Mouse (Mus musculus): ENCODE data around the gene Psg22. TPM values are rescaled to one million over a fixed set of nuclear protein-coding genes. Genes with fewer than 3 reads are reported as not detected.

Psg22 gene
- polyA plus RNA-seq (2014; fragmentation: Illumina TruSeq; extraction: RNeasy Lipid Tissue Mini Kit (QIAGEN cat#74804); ENCODE audit: low read depth, low replicate concordance): not detected

DNA sequence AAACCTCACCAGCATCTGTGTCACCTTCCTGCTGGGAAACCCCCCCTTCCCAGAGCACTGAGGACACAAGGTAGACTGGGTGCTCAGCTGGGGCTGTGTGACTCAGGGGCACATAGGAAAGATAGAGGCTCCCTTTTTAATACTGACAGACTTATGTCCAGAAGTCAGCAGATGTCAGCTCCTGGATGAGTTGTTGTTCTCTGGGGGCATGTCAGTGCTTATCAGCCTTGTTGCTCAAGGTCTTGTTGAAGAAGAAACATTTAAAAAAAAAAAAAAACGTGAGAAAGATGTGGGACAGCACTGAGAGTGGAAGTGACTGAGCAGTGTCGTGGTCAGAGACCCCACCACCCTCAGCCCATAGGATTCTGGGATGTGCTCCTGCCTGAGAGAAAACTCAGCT, at the start of gene Psg22:
Psg22 (plus strand) TSS at position 301 of the 400 bp plus-strand sequence.

DNA sequence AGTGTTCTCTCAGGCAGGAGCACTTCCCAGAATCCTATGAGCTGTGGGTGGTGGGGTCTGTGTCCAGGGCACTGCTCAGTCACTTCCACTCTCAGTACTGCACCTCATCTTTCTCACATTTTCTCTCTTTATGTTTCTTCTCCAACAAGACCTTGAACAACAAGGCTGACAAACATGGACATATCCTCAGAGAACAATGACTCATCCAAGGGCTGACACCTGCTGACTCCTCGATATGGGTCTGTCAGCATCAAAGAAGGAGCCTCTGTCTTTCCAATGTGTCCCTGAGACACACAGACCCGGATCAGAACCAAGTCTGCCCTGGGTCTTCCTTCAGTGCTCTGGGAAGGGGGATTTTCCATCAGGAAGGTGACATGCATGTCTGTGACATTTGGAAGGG, 31.8 kb upstream of the Psg22 start, which contains the start of gene Psg20:
Psg20 (minus strand) TSS at position 101 of the 400 bp plus-strand sequence.

Other genes starting within 250 kb of the Psg22 start
- gene Psg26, start 233.9 kb upstream of the Psg22 start, polyA plus RNA-seq (2014; fragmentation: Illumina TruSeq; extraction: RNeasy Lipid Tissue Mini Kit (QIAGEN cat#74804); ENCODE audit: low read depth, low replicate concordance): not detected
- not detected for gene Psg25, start 185.8 kb upstream of the Psg22 start, polyA plus RNA-seq (2014; fragmentation: Illumina TruSeq; extraction: RNeasy Lipid Tissue Mini Kit (QIAGEN cat#74804); ENCODE audit: low read depth, low replicate concordance)
- not detected for gene Psg27, start 150.8 kb upstream of the Psg22 start, polyA plus RNA-seq (2014; fragmentation: Illumina TruSeq; extraction: RNeasy Lipid Tissue Mini Kit (QIAGEN cat#74804); ENCODE audit: low read depth, low replicate concordance)
- gene Psg23, start 101.6 kb upstream of the Psg22 start, polyA plus RNA-seq (2014; fragmentation: Illumina TruSeq; extraction: RNeasy Lipid Tissue Mini Kit (QIAGEN cat#74804); ENCODE audit: low read depth, low replicate concordance): not detected
- not detected for gene Psg21, start 61.4 kb upstream of the Psg22 start, polyA plus RNA-seq (2014; fragmentation: Illumina TruSeq; extraction: RNeasy Lipid Tissue Mini Kit (QIAGEN cat#74804); ENCODE audit: low read depth, low replicate concordance)
- gene Psg20, start 31.9 kb upstream of the Psg22 start, polyA plus RNA-seq (2014; fragmentation: Illumina TruSeq; extraction: RNeasy Lipid Tissue Mini Kit (QIAGEN cat#74804); ENCODE audit: low read depth, low replicate concordance): not detected
- gene Psg19, start 80.4 kb downstream of the Psg22 start, polyA plus RNA-seq (2014; fragmentation: Illumina TruSeq; extraction: RNeasy Lipid Tissue Mini Kit (QIAGEN cat#74804); ENCODE audit: low read depth, low replicate concordance): not detected
- gene Psg17, start 103.5 kb downstream of the Psg22 start, polyA plus RNA-seq (2014; fragmentation: Illumina TruSeq; extraction: RNeasy Lipid Tissue Mini Kit (QIAGEN cat#74804); ENCODE audit: low read depth, low replicate concordance): not detected
- gene Mill2, start 121.9 kb downstream of the Psg22 start, polyA plus RNA-seq (2014; fragmentation: Illumina TruSeq; extraction: RNeasy Lipid Tissue Mini Kit (QIAGEN cat#74804); ENCODE audit: low read depth, low replicate concordance): 8.3 TPM
- not detected for gene Pglyrp1, start 153.2 kb downstream of the Psg22 start, polyA plus RNA-seq (2014; fragmentation: Illumina TruSeq; extraction: RNeasy Lipid Tissue Mini Kit (QIAGEN cat#74804); ENCODE audit: low read depth, low replicate concordance)
- gene Ccdc61, start 192.3 kb downstream of the Psg22 start, polyA plus RNA-seq (2014; fragmentation: Illumina TruSeq; extraction: RNeasy Lipid Tissue Mini Kit (QIAGEN cat#74804); ENCODE audit: low read depth, low replicate concordance): not detected
- gene Nova2, start 207.8 kb downstream of the Psg22 start, polyA plus RNA-seq (2014; fragmentation: Illumina TruSeq; extraction: RNeasy Lipid Tissue Mini Kit (QIAGEN cat#74804); ENCODE audit: low read depth, low replicate concordance): 0.93 TPM

Data from adrenal gland, adult 10 weeks (tissue).